Mouse (Mus musculus) 3134 (cell line): Measurements from ENCODE around the gene Frat2.
"Not testable (repeated sequence)": the region's sequence is repeated elsewhere in the genome, so short reads cannot be mapped to it uniquely, and the experiment has no call there.

Experiments used
- DNase-seq: peaks from one replicate; pipeline ENCODE4 v3.0.0-alpha.2; 2011; ENCODE audit warnings: low spot score; ENCODE audit not compliant: insufficient read length; ENCODE audit errors: extremely low read depth

The Frat2 gene

DNA sequence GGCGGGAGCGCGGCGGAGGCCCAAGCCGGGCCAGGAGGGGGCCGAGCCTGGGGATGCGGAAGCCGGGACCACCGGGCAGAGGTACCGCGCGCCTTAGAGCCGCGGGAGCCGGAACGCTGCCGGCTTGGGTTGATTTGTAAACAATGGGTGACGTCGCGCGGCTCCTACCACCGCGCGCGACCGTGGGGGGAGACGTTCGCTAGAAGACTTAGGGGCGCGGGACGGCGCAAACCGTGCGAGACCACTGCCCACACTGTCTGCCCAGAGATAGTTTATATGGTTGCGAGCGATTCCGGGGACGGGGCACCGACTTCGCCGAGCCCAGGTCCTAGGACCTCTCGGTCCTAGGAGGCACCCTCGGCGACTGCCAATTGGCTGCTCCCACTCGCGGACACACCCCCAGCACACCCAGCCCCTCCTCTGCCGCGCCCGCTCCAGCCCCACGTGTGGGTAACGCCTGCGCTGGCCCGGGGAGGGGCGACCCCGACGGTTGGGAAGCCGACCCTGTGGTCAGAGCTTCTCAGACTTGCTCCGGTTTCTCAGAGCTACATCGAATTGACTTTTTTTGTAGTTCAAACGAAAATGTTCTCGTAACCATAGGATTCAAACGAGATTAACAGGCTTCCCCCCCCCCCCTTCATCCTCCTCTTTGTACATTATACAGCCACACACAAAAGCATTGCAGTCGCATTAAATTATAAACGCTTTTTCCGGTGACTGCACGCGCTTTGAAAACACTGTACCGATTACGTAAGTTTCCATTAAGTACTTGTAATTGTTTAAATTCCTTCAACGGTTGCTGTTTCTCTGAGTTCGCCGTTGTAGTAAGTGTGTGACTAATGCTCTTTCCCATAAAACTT lies at the start of gene Frat2:
TSS of gene Frat2 (minus strand) at position 141 of the 860 bp plus-strand sequence.
- DNase-seq, result peak; percentile 94

DNA sequence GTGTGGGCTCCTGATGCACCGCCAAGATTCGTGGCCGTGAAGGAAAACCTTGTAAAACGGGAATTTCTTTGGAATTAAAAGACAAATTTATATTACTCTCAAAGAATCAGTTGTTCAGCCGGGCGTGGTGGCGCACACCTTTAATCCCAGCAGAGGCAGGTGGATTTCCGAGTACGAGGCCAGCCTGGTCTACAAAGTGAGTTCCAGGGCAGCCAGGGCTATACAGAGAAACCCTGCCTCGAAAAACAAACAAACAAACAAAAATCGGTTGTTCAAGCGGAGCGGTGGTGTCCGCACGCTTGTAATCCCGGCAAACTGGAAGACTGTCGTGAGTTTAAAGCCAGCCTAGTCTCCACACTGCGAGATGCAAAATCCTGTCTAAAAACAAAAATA lies 48.4 kb upstream of the Frat2 start:
- DNase-seq, result no peak

DNA sequence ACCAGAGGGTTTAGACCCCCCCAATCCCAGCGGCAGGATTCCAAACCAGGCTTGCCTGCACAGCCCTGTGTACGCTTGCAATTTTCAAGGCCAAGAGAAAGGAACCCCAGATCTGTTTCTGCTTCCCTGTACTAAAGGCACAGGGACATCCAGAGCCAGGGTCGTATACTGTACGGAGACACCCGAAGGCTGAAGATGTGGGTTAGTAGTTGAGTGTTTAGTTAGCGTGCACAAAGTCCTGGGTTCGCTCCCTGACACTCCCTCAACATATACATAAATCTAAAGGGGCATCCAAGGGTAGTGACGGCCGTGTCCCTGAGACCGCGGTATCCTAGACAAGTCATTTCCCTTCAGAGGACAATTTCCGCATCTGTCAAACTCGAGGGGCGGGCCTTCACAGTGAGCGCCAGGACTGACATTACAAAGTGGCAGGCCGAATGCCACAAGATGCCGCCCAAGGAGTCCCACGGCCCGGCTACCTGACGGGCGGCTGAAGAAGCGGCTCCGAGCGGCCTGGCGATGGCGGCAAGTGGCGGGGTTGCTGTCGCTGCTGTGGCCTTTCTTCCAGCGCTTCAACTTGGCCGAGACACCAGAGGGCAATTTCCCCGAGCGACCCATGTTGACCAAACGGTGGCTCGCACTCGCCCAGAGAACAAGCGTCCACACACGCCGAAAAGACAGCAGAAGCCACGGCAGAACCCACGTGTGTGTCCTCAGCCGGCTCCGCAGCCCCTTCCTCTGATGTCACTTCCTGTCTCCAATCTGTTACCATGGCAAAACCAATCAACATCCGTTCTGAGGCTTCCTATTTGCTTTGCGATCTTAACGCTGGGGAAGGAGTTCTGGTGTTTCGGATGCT lies 47.8 kb upstream of the Frat2 start, which contains the start of gene Rrp12:
TSS of gene Rrp12 (minus strand) at position 714 of the 859 bp plus-strand sequence.
- peak; percentile 81 for DNase-seq

DNA sequence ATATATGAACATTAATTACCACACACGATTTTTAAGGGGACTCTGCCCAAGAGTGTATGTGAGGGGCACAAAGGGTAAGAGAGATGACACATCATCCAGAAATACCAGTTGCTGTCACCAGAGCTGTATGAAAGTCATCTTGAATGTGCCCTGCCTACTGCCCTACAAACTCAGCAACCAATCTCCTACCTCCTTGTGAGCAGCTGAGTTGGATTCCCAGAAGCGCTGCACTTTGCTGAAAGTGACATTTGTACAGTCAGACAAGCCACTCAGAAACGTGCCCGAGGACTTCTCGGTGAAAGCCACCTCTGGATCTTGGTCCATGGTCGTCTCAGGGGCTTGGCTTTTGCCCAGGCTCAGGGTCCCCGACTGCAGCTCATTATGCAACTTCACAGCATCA lies 47.0 kb upstream of the Frat2 start:
- DNase-seq, result no peak

DNA sequence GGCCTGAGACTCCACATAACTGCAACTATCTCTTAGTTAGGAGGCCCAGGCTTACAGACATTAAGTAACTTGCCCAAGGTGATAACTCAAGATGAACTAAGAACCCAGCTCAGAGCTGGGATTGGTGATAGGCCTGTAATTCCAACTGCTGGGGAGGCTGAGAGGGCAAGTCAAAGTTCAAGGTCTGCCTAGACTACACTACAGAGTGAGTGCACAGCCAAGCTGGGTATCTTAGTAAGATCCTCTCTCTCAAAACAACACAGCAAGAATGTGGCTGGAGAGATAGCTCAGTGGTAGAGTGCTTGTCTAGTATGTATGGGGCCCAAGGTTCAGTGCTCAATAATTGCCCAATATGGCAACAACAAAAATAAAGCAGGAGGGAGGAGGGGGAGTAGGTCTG lies 40.3 kb upstream of the Frat2 start:
- no peak for DNase-seq

DNA sequence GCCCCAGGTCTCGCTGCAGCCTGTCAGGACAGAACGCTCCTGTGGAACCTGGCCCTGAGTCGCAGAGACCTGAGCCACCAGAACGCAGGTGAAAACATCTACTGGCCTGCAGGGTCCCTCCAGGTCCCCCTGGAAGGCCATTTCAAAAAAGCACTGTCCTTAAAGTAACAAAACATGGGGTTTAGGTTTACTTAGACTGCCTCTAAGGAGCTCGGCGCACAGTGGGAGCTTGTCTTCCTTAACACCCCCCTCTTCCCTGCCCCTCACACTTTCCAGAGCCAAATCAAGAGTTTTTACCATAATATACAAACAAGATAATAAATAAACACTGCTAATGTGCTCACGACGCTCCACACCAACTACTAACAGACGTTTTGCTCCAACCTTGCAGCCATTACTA lies 36.0 kb upstream of the Frat2 start:
- DNase-seq, result no peak

DNA sequence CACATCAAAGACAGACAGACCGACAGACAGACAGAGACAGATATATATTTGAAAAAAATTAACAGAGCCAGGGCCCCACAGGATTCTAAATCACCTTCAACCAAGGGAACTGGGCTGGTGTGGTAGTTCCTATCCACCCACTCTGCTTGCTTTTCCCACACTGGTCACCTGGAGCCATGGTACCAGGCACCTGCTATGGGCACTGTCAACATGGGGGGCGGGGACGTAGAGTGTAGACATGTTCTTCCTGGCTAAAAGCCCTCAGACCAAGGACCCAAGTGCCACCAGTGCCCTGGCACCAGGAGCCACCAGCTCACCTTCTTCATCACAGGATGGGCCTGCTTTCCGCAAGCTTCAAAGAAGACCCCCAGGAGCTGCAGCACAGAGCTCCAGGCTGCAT lies 33.9 kb upstream of the Frat2 start:
- DNase-seq, result no peak

DNA sequence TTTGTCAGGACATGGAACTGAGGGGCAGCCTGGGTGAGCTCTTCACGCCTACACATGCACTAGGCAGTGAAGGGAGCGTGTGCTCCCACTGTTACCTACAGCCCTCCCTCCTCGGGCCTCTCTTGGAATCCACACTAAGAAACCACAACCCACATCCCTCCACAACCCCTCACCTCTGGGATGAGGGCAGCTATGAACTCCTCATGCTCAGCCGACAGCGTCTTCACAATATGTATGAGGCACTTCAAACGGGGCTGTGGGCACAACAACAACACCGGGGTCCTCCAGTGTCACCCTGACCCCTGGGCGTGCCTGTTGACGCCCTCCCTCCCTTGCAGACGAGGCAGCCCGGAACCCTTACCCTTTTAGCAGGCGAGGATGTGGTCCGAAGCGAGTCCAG lies 26.4 kb upstream of the Frat2 start:
- no peak for DNase-seq

DNA sequence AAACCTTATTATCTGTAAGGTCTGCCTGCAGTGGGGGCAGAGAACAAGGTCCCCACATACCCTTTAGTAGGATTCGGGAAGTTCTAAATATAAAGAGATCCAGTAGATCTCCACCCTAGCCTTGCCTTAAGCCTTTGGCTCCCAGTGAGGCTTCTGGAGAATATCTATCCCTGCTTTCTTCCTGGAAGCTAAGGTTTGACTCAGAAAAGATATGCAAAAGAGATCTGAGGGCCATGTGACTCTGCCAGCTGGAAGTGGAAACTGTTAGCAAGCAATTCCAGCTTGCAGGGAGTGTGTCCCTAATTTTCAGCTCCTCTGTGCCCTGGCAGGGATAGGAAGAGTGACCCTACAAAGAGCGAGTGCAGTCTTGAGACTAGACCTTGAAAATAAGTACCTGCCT lies 24.4 kb upstream of the Frat2 start:
- no peak for DNase-seq

DNA sequence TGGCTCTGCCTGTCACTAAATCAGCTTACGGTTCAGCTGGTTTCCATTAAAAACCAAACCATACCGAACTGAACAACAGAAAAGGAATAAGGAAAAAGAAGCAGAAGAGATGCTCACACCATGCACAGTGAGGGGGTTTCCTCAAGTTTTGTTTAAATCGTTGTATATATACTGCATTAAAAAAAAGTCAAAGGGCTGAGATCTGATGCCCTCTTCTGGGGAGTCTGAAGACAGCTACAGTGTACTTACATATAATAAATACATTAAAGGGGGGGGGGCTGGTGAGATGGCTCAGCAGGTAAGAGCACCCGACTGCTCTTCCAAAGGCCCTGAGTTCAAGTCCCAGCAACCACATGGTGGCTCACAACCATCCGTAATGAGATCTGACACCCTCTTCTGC lies 22.0 kb upstream of the Frat2 start:
- DNase-seq, result not testable (repeated sequence)

DNA sequence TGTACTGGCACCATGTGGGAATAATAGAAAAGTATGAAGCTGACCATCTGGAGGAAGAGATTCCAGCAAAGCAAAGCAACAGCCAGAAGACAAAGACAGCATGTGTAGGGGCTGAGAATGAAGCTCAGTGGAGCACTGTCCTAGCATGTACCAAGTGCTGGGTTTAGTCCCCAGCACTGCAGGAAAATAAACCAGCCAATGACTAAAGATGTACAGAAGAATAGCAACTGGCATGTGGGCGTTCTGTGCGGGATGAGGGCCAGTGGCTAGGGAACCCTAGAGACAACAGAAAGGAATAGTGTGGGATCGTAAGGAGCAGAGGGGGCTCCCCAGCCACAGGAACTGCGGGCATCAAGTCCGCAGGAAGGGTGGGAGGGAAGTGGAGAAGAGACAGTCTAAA lies 21.4 kb upstream of the Frat2 start:
- no peak for DNase-seq

DNA sequence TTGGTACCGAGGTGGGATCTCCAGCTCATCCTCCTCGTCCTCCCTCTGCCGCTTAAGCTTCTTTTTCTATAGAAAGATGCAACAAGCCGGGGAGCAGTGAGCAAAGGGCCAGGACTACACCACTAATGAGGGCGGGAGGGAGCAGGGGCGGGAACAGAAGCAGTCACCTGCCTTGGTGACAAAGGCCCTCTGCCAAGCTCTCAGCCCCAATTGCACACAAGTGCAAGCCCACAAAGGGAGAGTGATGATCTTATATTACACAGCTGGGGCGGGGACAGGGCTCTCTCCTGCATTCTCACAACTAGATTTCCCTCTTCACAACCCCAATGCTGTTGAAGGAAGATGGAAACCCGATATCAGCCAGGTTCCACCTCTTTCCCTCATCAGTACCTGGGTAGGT lies 18.8 kb upstream of the Frat2 start:
- no peak for DNase-seq

DNA sequence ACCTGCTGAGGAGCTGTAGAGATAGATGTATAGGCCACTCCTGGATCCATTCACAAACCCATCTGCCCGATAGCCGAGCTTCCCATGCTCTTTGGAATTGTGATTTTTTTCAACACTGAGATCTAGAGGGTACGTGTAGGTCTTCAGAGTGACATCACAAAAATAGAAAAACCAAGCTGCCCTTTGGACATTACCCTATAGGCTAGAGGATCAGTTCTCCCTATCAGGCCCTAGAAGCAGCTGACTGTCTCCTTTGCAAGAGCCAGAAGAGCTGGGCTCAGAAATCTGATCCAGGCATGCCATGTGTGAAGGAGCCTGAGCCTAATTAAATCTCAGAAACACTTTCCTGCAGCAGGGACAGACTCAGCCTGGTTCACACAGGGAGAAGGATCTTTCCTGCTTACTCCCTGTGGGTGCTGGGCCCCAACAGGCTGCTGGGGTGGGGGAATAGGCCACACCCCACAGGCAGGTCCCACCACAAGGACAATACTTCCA lies 9.9 kb upstream of the Frat2 start:
- DNase-seq, result no peak

DNA sequence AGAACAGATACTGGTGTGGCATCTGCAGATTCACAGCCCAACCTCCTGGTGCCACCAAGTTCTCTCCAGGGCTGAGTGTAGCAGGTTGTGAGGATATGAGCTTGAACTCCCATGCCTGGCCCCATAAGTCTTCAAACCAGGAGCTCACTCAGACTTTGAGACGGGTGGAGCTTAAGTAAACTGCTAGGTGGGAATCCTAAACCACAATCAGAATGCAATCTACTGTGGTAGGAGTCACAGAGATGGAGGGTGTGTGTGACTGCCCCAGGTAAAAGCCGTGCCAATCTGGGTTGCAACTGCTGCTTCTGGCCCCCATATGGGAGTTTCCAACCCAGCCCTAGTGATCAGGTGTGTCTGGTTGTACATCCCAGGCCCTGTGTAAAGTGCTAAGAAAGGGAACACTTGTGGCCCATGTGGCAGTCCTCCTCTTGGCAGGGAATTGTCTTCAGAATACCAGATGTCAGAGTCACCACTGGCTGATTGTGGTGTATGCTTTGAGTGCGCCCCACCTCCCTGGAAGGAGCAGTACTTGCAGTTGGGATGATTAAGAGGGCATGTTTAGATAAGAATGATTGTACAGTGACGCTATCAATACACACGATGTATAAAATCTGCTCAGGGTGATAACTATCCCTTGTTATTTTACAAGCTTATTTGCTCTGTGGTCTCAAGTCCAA lies 9.3 kb upstream of the Frat2 start:
- DNase-seq, result peak; percentile 34

DNA sequence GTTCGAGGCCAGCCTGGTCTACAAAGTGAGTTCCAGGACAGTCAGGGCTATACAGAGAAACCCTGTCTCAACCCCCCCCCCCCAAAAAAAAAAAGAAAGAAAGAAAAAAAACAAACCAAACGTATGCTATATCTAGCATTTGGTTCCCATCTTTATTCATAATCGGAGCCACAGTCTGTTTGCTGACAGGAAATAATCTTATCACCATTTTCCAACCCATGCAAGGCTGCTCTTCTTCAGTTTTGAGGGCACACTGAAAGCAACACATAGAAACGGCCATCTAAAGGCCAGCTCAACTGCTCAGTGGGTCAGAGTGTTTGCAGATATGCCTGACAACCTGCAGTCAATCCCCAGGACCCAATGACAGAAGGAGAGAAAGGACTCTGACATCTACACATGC lies 4.5 kb upstream of the Frat2 start:
- no peak for DNase-seq

DNA sequence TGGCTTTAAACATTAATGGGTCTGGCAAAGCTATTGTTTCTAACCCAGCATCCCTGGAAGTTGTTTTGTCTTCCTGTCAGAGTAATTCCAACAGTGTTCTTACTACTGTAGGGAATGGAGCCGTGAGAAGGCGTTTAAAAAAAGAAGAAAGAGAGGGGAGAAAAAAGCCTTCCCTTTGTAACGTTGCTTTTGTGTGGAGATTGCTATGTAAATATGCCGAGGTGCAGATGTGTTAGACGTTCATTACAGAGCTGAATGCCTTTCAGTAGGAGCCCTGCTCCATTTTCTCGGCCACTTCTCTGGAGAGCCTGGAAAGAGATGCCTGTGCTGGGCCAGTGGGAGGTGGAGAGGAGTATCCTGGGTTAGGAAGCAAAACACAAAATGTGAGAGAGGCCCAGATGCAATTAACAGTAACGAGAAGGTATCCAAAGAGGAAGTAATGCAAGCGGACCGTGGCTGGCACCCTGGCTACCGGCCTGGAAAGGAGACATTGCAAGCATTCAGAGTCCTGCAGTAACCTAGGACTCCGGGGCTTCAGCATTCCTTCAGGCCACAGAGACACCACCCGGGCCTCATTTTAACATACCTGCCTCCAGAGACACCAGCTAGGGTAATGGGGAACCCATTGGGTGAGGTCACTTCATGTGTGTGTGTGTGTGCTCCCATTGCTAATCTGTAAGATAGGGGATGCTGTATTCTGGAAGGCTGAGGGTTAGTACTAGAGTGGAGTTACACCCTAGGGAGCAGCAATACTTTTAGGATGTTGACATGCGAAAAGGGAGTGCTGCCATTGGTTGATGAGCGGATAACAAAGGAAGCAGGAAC lies 3.0 kb upstream of the Frat2 start:
- no peak for DNase-seq

DNA sequence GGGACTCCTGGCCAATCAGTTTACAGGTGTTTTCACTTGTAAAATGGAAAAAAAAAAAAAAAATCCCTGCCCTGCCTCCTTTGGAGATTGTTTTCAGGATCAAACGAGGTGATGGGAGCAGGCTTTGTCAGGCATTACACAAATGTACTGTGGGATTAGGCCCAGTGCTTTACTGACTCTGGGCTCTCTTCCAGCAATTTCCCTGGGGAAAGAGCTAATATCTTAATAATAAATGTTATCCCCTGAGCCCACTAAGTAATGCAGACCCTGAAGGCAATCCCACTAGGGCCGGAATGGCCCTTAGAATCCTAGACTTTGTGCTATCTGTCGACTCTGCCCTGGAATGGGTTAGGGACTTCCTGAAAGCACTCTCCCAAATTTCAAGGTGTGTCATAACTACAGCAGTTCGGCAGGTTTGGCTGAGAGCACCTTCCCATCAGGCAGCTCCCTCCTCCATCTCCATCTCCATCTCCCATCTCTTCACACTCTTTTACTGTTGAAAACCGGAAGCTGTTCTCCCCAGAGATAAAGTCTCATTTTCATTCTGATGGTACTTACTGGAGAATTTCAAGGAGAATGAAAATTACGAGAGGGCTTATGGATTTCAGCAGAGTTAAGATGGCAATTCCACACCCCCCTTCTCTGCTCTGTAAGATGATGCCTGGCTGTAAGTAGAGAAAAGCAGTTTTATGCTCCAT lies 2.2 kb upstream of the Frat2 start:
- DNase-seq, result no peak

DNA sequence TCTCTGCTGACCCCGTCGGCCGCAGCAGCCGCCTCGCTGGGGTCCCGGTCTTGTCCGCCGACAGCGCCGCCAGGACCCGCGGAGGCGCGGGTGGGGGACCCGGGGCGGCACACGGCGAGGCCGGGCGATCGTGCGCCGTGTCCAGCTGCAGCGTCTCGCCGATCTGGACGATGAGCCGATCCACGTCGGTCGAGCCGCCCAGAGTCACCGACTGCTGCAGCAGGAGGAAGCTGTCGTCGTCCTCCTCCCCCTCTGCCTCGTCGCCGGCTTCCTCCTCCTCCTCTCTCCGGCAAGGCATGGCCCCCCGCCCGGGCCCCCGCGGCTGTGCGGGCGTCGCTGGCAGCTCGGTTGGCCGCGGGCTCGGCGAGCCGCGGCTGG lies 329 bp downstream of the Frat2 start:
- not testable (repeated sequence) for DNase-seq

DNA sequence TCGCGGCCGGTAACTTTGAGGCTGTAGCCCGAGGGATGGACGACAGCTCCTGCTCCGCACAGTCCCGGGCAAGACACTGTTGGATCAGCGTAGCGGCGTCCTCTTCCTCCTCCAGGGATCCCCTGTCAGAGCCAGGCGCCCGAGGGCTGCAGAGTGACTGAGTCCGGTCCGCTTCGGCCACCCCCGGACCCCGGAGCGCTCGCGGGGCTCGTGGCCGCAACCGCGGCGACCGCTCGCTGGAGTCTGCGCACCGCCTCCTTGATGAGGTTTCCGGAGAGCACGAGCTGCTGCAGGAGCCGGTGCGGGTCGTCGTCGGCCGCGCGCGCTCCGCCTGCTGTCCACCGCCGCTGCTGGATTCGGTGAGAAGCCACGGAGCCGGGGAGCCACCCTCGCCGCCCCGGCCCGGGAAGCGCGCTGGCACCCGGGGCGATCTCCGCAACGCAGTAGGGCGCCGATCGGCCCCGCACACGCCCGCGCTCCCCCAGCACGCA lies 796 bp downstream of the Frat2 start:
- DNase-seq, result no peak
